Comparison of ENCODE assay signal across 14 mouse cellular contexts in the genomic region with DNA sequence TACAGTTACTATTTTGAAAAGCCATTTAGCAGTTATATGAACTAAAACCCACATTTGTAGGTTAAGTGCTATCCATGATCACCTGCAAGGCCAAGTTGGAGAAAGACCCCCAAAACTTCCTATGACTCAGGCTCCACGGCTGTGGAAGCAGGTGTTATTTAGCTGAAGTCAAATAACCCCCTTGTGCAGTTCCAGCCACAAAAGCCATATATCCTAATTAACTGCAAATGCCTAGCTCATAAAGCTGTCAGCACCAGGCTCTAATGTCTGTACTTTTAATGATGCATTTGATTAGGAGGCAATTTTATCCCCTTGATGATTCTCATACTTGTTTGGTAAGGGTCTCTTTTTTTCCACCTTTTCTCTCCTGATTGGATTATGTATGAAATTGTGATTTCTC.
"Had no signal": no experiment of that assay in that cellular context is flagged by ENCODE, and none has a peak within 500 bp of the region (broad histone marks: within the 10 kb centered on the region; RNA-seq: fewer than 3 reads in every experiment).

No protein-coding gene starts in this region.

- H3K9me3 ChIP-seq: limb, embryonic 12.5 days; liver, embryonic 13.5 days; lung, embryonic 15.5 days; midbrain, embryonic 12.5 days had no signal

- H3K36me3 ChIP-seq: limb, embryonic 12.5 days; liver, embryonic 13.5 days; lung, embryonic 15.5 days; midbrain, embryonic 12.5 days had no signal

- H3K9ac ChIP-seq: limb, embryonic 12.5 days; liver, embryonic 13.5 days; liver, postnatal 0 days; lung, embryonic 15.5 days; midbrain, embryonic 12.5 days had no signal

- H3K4me2 ChIP-seq: limb, embryonic 12.5 days; liver, embryonic 13.5 days; lung, embryonic 15.5 days; midbrain, embryonic 12.5 days had no signal

- H3K27me3 ChIP-seq: liver, embryonic 13.5 days; lung, embryonic 15.5 days; megakaryocyte, embryonic 14.5 days; midbrain, embryonic 12.5 days had no signal

- ATAC-seq: liver, postnatal 0 days; midbrain, embryonic 16.5 days had no signal

- DNase-seq: kidney, adult 18-20 months; kidney, postnatal 14 days; liver; liver, embryonic 13.5 days; liver, postnatal 0 days; lung, postnatal 14 days; right cerebral cortex, postnatal 25 days; thymus, postnatal 36 days had no signal

- H3K4me1 ChIP-seq: limb, embryonic 12.5 days; liver, embryonic 13.5 days; lung, embryonic 15.5 days; midbrain, embryonic 12.5 days had no signal

- H3K27ac ChIP-seq: limb, embryonic 12.5 days; liver, embryonic 13.5 days; lung, embryonic 15.5 days; macrophage; midbrain, embryonic 12.5 days had no signal

- H3K4me3 ChIP-seq: limb, embryonic 12.5 days; liver, embryonic 13.5 days; lung, embryonic 15.5 days; megakaryocyte, embryonic 14.5 days; midbrain, embryonic 12.5 days had no signal
